Mouse (Mus musculus): ENCODE data around the gene Sirt1.
"Not testable (repeated sequence)": the region's sequence is repeated elsewhere in the genome, so short reads cannot be mapped to it uniquely, and the experiment has no call there.

- TF ChIP-seq GATA1, TAL1 (IDR thresholded peaks at IDR 0.05; ENCODE audit: low read length): not testable (repeated sequence)
Observed at GRCm38 (mm10) chr10:63411674-63412073, 30.2 kb upstream of the Sirt1 start.

Measured in erythroblast, embryonic 14.5 days (primary cell).